Mouse (Mus musculus) retina, adult 2 months (tissue): ENCODE data around the gene Jmjd1c.
A peak's percentile ranks its signal among the peaks of the same experiment; 100 is the strongest.

Source experiments
- DNase-seq: peaks from one replicate; pipeline ENCODE4 v3.0.0-alpha.2; 2012; ENCODE audit warnings: low read depth, low spot score

Jmjd1c gene

DNA sequence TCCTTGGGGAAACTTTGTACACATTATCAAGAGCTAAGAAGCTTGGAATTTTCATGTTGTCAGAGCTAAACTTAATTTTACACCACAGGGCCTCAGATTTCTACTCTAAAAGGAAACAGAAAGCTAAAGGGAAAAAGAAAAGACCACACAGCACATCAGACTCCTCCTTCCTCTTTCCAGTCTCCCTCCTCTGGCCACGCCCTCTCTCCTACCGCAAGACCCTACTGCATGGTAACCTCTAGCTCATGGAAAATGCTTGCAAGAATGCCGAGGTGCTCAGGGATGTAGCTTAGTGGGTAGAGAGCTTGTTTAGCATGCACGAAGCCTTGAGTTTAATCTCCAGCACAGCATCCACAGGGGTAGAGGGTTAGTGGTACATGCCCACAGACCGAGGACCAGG, 24.0 kb upstream of the Jmjd1c start:
- DNase-seq = no peak

DNA sequence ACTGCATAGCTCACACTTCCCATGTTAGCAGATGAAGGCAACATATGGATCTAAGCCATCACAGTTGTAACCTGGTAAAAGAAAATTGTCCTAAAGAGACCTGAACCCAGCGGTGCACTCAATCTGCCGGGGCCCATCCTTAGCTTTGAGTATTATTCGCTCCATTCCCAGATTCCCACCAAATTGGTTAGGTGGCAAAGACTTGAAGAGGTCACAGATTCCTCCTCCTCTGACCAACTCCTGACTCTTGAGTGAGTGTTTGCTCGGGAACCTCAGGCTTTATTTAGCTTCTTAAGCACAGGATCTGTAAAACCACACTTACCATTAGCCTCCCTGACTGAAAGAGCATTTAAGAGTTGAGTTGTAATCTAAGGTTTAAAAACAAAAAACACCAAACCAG, 23.3 kb upstream of the Jmjd1c start:
- no peak for DNase-seq

- DNase-seq = no peak
These were observed 22.3 kb upstream of the Jmjd1c start for GRCm38 (mm10) chr10:67073577-67073976.

- no peak for DNase-seq
These were observed 19.7 kb upstream of the Jmjd1c start for GRCm38 (mm10) chr10:67075931-67076878.

DNA sequence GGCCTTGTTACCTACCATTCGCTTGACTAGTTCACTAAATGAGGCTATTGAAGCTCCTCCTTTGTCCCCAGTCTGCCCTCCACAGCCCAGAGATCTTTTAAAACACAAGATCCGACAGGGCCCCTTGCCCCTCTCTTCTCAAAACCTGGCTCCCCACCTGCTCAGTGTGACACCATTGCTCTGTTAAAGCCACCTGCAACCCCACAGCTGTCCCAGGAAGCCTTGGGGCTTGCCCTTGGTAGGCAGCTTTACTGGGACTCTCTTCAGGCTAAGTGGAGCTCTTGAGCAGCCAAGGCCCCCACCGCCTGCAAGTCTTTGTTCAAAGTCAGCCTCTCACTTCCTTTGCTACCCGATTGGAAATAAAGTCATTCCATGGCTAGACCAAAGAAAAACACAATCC, 16.9 kb upstream of the Jmjd1c start:
- no peak for DNase-seq

DNA sequence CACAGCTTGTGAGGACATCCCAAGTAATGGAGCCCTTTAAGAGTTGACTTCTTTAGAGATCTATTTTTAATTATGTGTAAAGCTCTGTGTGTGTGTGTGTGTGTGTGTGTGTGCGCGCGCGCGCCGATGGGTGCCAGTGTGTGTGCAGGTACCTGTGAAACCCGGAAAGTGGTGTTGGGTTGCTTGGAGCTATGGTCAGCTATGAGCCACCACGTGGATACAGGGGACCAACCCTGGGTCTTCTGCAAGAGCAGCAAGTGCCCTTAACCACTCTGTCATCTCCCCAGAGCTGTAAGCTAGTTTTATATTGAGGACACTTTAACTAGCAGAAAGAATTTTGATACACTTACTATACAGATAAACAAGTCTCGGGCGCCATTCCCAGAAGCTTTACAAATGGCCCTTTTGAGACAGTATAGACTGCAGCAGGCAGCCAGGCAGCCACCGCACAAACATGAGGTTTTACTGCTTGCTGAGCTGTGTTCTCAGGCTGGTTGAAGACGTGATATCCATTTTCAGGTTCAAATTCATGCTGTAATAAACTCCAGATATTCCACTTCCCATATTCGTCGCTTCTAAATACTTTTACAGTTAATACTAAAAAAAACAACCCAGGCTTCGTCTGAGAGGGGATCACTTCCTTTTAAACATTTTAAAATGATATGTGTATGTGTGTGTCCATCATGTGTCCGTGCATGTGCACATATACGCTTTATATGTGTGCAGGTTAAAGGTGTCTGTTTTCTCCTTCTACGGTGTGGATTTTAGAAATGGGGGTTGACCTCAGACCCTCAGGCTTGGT, 14.5 kb upstream of the Jmjd1c start:
- DNase-seq = no peak

- no peak for DNase-seq
These were observed 13.4 kb upstream of the Jmjd1c start for GRCm38 (mm10) chr10:67082531-67082930.

GRCm38 (mm10) chr10:67083446-67084166, 12.3 kb upstream of the Jmjd1c start:
- no peak for DNase-seq

GRCm38 (mm10) chr10:67085124-67085523, 10.8 kb upstream of the Jmjd1c start:
- DNase-seq = no peak

- DNase-seq = no peak
These were observed 10.0 kb upstream of the Jmjd1c start for GRCm38 (mm10) chr10:67085916-67086315.

DNA sequence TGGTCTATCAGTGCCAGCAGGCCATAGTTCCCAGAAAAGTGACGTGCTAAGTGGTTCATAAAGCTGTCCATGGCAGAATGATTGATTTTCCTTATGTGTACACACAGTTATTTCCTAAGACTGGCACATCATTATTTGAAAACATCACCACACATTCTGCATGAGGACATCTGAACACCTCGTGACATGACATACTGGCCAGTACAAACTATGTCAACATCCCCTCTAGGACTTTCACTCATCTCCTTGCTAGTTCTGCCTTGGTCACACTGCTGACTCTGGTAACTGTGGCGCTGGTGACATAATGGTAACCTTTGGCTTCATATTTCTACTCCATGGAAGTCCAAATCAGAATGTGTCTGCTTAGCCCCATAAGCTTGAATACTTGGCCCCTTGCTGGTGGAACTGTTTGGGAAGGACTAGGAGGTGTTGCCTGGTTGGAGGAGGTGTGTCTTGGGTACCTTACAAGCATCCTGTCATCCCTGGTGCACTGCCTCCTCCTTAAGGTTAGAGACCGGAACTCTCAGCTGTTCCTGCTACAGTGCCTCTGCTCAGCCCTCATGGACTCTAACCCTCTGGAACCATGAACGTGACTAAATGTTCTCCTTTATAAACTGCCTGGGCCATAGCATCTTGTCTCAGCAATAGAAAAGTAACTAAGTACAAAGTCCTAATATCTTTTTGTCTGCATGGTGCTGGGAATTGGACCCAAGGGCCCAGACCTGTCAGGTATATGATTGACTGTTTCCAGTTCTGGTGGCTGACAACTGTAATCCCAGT, 8.3 kb upstream of the Jmjd1c start:
- DNase-seq = no peak

DNA sequence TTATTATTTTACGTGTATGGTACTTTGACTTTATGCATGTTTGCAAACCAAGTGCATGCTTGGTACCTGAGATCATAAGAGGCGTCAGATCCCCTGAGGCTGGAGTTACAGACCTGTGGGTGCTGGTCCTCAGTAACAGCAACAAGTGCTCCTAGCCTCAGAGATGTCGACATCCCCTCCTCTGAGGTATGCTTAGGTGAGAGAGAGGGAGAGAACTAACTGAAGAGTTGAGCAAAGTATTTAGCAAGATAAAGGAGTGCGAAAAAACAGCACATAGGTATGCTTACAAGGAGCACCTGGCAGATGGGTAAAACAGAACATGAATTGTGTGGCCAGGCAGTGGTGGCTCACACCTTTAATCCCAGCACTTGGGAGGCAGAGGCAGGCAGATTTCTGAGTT, 5.3 kb upstream of the Jmjd1c start:
- no peak for DNase-seq

GRCm38 (mm10) chr10:67094922-67095321, 1.0 kb upstream of the Jmjd1c start:
- no peak for DNase-seq

DNA sequence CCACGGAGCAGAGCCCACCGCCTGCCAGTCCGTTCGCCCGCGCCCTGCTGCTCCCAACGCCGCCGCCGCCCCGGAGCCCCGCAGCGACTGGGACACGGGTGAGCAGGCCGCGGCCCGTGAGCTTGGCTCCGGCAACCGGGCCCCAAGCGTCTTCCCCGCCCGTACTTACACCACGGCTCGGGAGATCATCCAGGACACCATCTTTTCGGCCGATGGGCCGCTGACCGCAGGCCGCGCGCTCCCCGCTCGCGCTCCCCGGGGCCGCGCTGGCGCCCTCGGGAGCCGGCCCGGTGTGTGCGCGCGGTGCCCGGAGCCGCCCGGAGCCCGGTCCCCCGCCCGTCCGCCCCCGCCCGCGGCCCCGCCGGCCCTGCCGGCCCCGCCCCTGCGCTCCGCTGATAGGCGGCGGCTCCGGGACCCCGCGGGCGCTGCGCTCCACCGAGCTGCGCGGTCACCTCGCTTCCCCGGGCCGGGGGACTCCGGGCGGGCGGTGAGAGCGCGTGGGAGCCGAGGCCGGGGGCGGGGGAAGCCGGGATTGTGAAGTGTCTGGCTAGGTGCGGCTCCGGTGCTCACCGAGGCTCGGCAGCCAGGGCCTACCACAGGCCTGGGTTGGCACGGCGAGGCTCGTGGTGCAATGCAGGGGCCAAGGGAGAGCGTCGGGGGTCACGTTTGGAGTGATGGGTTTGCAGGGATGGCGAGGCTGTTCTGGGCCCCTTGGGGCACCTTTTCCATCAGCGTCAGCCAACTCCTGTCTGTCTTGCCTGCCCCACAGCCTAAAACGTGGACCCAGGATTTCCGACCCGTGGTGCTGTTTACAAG, 904 bp downstream of the Jmjd1c start, which contains the start of gene Reep3:
TSS of gene Reep3 (minus strand) at position 325 of the 816 bp plus-strand sequence.
- DNase-seq = peak; percentile 60

DNA sequence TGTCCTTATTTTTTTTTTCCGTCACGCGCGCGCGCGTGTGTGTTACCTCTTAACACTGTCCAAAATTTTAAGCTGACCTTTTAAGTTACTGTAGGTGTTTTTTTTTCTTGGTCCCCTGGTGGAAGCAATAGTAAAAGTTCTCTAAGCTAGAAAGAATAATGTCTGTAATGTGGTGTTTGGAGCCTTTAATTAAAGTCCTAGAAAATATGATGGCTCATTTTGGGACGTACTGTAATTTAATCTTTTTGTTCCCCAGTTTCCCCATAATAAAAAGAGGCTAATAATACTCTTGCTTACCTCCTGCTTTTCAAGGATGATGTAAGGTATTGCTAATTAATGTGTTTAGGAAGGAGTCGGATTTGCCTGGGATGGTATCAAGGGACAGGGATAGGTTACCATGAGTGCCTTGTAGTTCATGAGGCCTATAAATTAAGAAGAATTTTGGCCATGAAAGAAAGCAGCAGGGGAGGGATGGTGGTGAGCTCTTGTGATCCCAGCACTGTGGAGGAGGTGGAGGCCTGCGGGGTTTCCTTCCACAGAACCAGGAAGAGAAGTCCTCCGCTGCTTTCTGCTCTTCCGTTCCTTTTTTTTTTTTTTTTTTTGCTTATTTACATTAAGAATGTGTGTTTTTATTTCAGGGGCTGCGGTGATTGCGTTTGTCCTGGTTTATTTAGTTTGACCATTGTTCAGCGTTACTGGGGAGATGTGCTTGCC, 1.7 kb downstream of the Jmjd1c start:
- DNase-seq = no peak

GRCm38 (mm10) chr10:67098408-67099050, 2.6 kb downstream of the Jmjd1c start:
- no peak for DNase-seq

- no peak for DNase-seq
These were observed 3.4 kb downstream of the Jmjd1c start for GRCm38 (mm10) chr10:67099183-67099929.

DNA sequence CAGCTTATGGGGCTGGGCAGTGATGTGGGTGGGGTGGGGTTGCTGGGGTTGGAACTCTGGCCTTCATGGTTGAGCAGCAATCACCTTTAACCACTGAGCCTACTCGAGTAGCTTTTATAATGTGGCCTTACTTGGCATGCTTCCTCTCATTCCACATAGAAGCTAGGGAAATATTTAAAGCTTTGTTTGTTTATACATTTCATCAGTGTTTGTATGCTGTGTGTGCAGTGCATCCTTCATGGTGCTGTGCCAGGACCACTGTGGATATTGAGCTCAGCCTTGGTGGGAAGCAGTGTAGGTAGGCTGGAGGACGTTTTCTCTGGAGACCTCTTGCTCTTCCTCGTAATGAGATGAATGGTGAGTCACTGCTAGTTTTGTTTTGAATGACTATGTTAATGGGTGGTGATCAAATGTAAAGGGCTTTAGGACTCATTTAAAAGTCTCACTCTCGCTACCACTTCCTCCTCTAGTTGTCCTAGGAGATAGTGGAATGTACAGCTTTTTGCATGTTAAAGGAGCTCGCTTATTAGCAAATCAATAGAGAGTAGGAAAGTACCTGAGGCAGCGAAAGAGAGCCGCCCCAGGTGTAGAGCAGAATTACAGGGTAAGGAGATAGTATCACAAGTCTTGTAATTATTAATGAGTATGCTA, 4.2 kb downstream of the Jmjd1c start:
- DNase-seq = no peak
